Mouse (Mus musculus): ENCODE measurements at regions not wholly inside any gene's neighbourhood (a gene's known extent, or its start where the extent isn't known, plus 50 kb on each side); places are given as distances from the start of the nearest gene placed in this dataset.

DNA sequence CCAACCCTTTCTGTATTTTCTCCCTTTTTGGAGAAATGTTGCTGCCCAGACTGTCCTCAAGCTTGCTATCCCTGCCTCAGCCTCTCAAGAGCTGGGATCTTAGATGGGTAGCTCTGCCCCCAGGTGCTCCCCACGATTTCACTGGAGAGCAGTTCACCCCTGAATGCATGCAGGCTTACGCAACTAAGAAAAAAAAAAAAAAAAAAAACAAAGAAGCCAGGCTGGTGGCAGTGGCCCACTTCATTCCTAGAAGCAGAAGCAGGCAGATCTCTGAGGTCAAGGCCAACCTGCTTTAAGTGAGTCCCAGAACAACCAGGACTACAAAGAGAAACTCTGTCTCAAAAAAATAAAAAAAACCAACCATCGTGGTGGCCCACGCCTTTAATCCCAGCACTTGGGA, 51.2 kb upstream of the Fbxo11 start:
- Histone ChIP-seq H3K4me1 (replicated peaks) (no peaks in the 10 kb centered on the region), H3K27me3 (no peaks in the 10 kb centered on the region), H3K9ac (replicated peaks) (no peak overlapping the region), H3K27ac (no peak overlapping the region), H3K9me3 (no peaks in the 10 kb centered on the region), H3K4me2 (replicated peaks) (no peak overlapping the region), H3K4me3 (replicated peaks) (no peak overlapping the region), H3K36me3 (no peaks in the 10 kb centered on the region)
- ATAC-seq, result no peak
- WGBS, result 94% methylated on average over 4 of the region's 4 CpGs

DNA sequence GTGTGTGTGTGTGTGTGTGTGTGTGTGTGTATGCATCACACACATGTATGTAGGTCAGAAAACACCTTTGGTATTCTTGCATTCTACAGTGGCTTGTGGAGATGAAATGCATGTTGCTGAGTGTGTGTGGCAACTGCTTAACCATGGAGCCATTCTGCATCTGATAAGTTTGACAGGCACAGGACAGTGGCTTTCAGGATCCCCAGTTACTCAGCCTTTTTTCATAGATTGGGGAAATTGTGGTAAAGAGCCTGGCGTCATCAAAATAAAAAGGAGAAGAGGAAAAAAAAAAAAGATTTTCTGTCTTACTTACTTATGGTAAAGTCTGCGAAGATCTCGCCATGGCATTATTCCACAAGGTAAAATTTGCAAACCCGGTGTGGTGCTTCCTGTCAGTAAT, 53.6 kb upstream of the Fbxo11 start:
- Histone ChIP-seq H3K9me3 (no peaks in the 10 kb centered on the region), H3K4me3 (replicated peaks) (no peak overlapping the region), H3K27me3 (no peaks in the 10 kb centered on the region), H3K4me2 (replicated peaks) (no peak overlapping the region), H3K9ac (replicated peaks) (no peak overlapping the region), H3K4me1 (replicated peaks) (no peaks in the 10 kb centered on the region), H3K36me3 (no peaks in the 10 kb centered on the region), H3K27ac (no peak overlapping the region)
- no peak for ATAC-seq
- 97% methylated on average over 4 of the region's 4 CpGs for WGBS

DNA sequence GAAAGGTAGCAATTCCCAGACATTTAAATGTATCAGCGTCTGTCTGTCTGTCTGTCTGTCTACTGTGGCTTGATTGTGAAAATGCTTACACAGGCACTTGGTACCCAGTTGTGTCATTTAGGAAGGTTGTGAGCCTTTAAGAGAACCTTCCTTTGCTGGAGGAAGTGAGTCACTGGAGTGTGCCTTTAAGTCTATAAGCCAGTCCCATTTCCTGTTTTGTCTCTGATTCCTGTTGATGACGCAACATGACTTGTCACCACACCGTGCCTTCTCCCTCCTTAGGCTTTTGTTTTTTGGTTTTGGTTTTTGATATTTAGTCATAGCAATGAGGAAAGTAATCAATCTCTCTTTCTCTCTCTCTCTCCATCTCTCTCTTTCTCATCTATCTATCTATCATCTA, 58.6 kb upstream of the Fbxo11 start:
- H3K27ac ChIP-seq, result no peak overlapping the region
- no peak overlapping the region for H3K4me3 ChIP-seq (replicated peaks)
- no peak overlapping the region for H3K9ac ChIP-seq (replicated peaks)
- no peaks in the 10 kb centered on the region for H3K36me3 ChIP-seq
- H3K9me3 ChIP-seq, result no peaks in the 10 kb centered on the region
- H3K4me2 ChIP-seq (replicated peaks), result no peak overlapping the region
- ATAC-seq, result no peak
- no peaks in the 10 kb centered on the region for H3K4me1 ChIP-seq (replicated peaks)
- no peaks in the 10 kb centered on the region for H3K27me3 ChIP-seq
- 97% methylated on average over 3 of the region's 3 CpGs for WGBS

DNA sequence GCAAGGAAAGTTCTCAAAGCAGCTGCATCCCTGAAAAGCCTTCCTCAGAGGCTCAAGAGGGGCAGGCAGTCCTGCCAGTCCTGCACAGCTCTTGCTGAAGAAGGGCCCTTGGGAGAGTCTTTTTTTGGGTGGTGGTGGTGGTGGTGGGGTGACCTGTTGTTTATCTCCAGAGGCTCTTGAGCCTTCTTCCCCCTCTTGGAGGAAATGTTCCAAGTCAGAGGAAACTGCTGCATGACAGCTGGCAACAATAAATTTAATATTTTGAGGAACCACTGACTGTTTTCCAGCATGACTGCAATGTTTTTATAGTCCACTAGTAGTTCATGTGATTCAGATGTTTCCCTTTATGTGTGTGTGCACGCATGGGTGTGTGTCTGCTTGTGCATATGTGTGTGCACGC, 62.0 kb upstream of the Fbxo11 start:
- Histone ChIP-seq H3K27ac (no peak overlapping the region), H3K4me2 (replicated peaks) (no peak overlapping the region), H3K36me3 (no peaks in the 10 kb centered on the region), H3K9me3 (no peaks in the 10 kb centered on the region), H3K27me3 (no peaks in the 10 kb centered on the region), H3K4me3 (replicated peaks) (no peak overlapping the region), H3K9ac (replicated peaks) (no peak overlapping the region), H3K4me1 (replicated peaks) (no peaks in the 10 kb centered on the region)
- no peak for ATAC-seq
- WGBS, result 88% methylated on average over 2 of the region's 2 CpGs

DNA sequence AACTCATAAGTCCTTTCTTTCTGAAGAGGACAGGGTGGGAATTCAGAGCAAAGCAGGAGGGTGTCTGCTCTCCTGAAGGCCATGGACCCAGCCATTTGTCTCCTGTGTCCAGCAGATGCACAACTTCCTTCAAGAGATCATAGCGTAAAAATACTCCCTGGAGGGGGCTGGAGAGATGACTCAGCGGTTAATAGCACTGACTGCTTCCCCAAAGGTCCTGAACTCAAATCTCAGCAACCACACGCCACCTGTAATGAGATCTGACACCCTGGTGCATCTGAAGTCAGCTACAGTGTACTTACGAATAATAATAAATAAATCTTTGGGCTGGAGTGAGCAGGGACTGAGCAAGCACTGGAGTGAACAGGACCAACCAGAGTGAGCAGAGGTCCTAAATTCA, 66.2 kb upstream of the Fbxo11 start:
- Histone ChIP-seq H3K9ac (replicated peaks) (no peak overlapping the region), H3K4me3 (replicated peaks) (no peak overlapping the region), H3K27me3 (no peaks in the 10 kb centered on the region), H3K9me3 (no peaks in the 10 kb centered on the region), H3K27ac (no peak overlapping the region), H3K36me3 (no peaks in the 10 kb centered on the region), H3K4me1 (replicated peaks) (no peaks in the 10 kb centered on the region), H3K4me2 (replicated peaks) (no peak overlapping the region)
- ATAC-seq, result no peak
- WGBS, result 88% methylated on average over 4 of the region's 4 CpGs

DNA sequence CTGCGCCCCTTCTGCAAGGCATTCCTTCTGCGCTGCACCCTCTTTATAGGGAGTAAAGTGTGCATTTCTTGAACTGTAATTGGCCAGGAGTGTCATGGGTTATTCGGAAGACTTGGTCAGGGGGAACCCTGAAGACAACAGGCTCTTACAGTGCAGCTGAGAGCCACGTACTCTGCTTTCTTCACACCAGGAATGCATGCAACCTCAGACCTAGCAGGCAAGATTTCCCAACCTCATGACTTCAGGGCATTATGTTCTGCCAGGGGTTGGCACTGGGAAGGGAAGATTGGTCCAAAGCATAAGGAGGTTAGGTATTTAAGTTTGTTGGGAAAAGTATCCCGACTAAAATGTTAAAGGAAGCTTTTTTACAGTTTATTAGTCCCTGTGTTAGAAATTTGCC, 66.9 kb upstream of the Fbxo11 start:
- Histone ChIP-seq H3K36me3 (no peaks in the 10 kb centered on the region), H3K27me3 (no peaks in the 10 kb centered on the region), H3K27ac (no peak overlapping the region), H3K4me3 (replicated peaks) (no peak overlapping the region), H3K9me3 (no peaks in the 10 kb centered on the region), H3K9ac (replicated peaks) (no peak overlapping the region), H3K4me1 (replicated peaks) (no peaks in the 10 kb centered on the region), H3K4me2 (replicated peaks) (no peak overlapping the region)
- 88% methylated on average over 5 of the region's 5 CpGs for WGBS
- no peak for ATAC-seq

DNA sequence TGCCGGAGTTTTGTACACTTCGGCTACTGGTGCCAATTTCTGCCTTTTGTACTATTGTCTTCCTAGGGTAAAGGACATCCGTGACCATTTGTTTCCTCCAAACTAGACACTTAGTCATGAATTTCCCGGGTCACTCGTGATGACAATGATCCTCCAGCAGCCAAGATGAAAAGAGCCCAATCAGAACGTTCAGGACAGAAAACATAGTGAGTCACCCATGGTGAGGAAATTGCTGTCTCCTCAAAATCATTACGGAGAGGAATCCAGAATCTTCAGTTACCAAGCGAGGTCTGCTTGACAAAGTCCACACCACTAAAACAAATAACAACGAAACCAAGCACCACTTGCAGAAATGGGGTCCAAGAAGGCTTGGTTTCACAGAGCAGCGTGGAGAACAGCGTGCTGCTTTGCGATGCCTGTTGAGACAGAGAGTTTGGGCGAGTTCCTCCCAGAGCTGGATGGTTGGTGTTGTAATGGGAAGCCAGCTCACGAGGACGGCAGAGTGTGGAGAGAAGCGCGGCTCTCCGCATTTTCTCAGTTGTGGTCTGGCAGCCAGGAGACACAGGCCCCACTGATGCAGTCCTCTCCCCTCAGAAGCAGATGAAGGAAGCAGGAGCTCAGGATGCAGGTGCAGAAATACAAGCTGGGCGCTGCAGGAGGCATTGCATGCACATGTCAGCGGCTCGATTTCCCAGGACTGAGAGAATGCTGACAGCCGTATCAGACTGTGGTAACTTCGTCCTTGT, 67.7 kb upstream of the Fbxo11 start:
- Histone ChIP-seq H3K4me3 (replicated peaks) (no peak overlapping the region), H3K27me3 (no peaks in the 10 kb centered on the region), H3K27ac (no peak overlapping the region), H3K4me1 (replicated peaks) (no peaks in the 10 kb centered on the region), H3K9ac (replicated peaks) (no peak overlapping the region), H3K4me2 (replicated peaks) (no peak overlapping the region), H3K9me3 (no peaks in the 10 kb centered on the region), H3K36me3 (no peaks in the 10 kb centered on the region)
- no peak for ATAC-seq
- 74% methylated on average over 23 of the region's 23 CpGs for WGBS

DNA sequence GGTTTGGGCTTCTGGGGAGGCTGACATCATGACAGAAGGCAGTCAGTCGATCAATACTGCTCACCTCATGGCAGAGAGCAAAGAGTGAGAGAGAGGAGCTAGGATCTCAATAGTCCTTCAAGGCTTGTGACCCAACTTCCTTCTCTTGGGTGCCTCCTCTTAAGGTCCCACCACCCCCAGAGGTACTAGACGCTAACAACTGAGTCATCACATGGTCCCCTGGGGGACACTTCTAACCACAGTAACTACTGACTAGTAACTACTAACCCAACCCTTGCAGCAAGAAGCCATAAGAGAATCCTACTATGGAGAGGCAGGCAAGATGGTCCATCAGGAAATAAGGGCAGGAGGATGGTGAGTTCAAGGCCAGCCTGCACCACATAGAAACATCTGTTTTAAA, 69.5 kb upstream of the Fbxo11 start:
- no peaks in the 10 kb centered on the region for H3K27me3 ChIP-seq
- H3K9me3 ChIP-seq, result no peaks in the 10 kb centered on the region
- no peak overlapping the region for H3K4me3 ChIP-seq (replicated peaks)
- no peak overlapping the region for H3K9ac ChIP-seq (replicated peaks)
- no peaks in the 10 kb centered on the region for H3K36me3 ChIP-seq
- H3K27ac ChIP-seq, result no peak overlapping the region
- H3K4me1 ChIP-seq (replicated peaks), result no peaks in the 10 kb centered on the region
- 78% methylated on average over 2 of the region's 2 CpGs for WGBS
- no peak for ATAC-seq
- H3K4me2 ChIP-seq (replicated peaks), result no peak overlapping the region

DNA sequence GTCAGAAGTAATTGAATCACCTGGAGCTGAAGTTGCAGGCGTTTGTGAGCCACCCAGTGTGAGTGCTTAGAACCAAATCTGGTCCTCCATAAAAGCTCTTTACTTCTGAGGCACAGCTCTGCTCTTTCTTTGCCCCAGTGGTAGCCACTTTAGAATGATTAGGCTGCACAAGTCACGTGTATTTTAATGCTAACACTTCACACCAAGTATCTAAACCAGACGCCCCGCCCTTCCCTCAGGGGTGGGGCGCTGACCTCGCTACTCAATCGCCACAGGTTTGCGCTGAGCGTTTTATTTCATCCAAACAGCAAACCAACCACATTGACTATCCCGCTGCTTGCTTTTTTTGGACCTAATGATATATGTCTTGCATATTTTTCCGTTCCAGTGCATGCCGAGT, 76.4 kb upstream of the Fbxo11 start:
- 44% methylated on average over 12 of the region's 12 CpGs for WGBS
- Histone ChIP-seq H3K36me3 (no peaks in the 10 kb centered on the region), H3K9me3 (no peaks in the 10 kb centered on the region), H3K27me3 (no peaks in the 10 kb centered on the region), H3K9ac (replicated peaks) (no peak overlapping the region), H3K27ac (no peak overlapping the region), H3K4me2 (replicated peaks) (no peak overlapping the region), H3K4me1 (replicated peaks) (no peaks in the 10 kb centered on the region), H3K4me3 (replicated peaks) (no peak overlapping the region)
- no peak for ATAC-seq

DNA sequence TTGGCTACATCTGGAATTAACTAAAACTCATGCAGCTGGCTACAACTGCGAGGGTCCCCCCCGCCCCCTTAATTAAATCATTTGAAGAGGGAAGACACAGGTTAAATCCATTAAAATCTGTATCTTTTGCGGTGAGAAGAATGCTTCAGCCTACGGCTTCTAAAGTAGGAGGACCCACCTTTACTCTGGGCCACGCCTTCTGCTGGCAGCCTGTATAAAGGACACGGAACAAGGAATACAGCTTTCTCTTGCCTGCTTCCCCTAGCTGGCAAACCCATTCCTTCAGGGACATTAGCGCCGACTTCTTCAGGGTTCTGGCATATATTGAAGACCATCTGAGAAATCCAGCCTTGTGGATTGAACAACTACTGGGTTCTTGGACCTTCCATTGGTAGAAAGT, 76.9 kb upstream of the Fbxo11 start:
- WGBS, result 52% methylated on average over 8 of the region's 8 CpGs
- ATAC-seq, result no peak
- Histone ChIP-seq H3K27ac (no peak overlapping the region), H3K9ac (replicated peaks) (no peak overlapping the region), H3K9me3 (no peaks in the 10 kb centered on the region), H3K27me3 (no peaks in the 10 kb centered on the region), H3K4me2 (replicated peaks) (no peak overlapping the region), H3K4me1 (replicated peaks) (no peaks in the 10 kb centered on the region), H3K36me3 (no peaks in the 10 kb centered on the region), H3K4me3 (replicated peaks) (no peak overlapping the region)

DNA sequence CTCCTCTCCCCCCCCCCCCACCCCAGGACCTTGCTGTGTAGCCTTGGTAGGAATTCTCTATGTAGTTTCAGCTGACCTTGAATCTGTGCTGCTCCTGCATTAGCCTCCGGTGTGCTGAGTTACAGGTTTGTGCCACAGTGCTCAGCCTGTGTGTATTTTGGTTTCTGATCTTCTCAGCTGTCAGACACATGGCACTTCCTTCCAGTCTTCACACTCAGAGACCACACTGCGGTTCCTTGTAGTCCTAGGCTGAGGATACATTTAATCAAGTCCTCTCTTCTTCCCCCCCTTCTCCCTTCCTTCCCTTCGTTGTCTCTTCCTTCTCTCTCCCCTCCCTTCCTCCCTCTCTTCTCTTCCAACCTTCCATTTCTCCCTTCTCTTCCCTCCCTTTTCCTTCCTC, 77.7 kb upstream of the Fbxo11 start:
- no peak overlapping the region for H3K4me2 ChIP-seq (replicated peaks)
- WGBS, result 87% methylated on average over 3 of the region's 3 CpGs
- no peak for ATAC-seq
- no peak overlapping the region for H3K4me3 ChIP-seq (replicated peaks)
- H3K9me3 ChIP-seq, result no peaks in the 10 kb centered on the region
- H3K27ac ChIP-seq, result no peak overlapping the region
- H3K36me3 ChIP-seq, result no peaks in the 10 kb centered on the region
- no peaks in the 10 kb centered on the region for H3K27me3 ChIP-seq
- H3K9ac ChIP-seq (replicated peaks), result no peak overlapping the region
- H3K4me1 ChIP-seq (replicated peaks), result no peaks in the 10 kb centered on the region

DNA sequence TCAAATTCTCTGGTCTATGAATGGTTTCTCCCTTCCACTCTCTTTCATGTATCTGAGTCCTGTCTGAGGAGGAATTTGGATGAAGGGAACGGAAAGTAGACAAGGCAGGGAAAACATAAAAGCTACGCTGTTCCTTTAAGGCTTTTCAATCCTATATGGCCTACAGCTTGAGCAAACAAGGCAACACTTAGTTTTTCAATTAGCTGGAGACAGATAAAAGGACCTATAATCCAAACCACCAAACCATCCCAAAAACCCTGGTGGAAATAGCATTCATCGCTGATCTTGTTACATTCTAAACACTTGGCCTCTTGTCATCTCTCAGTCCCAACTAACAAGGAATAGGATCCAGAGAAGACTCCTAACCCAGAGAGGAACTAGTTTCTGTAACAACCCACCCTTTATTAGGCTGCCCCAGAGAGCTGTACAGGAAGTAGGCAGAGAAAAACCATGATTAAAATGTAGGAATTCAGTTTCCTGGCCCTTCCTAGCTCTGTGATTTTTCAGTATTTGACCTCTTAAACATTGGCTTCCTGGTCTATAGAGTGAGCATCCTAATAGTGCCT, 78.4 kb upstream of the Fbxo11 start:
- WGBS, result 77% methylated on average over 3 of the region's 3 CpGs
- no peak overlapping the region for H3K4me3 ChIP-seq (replicated peaks)
- H3K27ac ChIP-seq, result no peak overlapping the region
- no peaks in the 10 kb centered on the region for H3K9me3 ChIP-seq
- no peaks in the 10 kb centered on the region for H3K36me3 ChIP-seq
- no peaks in the 10 kb centered on the region for H3K4me1 ChIP-seq (replicated peaks)
- H3K4me2 ChIP-seq (replicated peaks), result no peak overlapping the region
- ATAC-seq, result no peak
- H3K27me3 ChIP-seq, result no peaks in the 10 kb centered on the region
- H3K9ac ChIP-seq (replicated peaks), result no peak overlapping the region

DNA sequence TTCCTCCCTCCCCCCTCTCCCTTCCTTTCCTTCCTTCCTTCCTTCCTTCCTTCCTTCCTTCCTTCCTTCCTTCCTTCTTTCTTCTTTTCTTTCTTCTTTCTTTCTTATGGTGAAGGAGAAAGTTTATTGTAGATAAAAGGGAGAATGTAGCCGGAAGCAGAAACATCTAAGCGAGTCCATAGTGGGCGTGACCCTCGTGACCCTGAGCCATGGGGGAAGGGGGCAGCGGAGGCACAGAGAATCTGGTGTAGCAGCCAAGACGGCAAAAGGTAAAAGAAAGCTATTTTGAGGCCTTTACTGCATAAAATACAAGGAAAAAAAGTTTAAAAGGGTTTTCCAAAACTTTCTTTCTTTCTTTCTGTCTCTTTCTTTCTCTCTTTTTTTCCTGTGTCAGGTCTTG, 93.5 kb upstream of the Fbxo11 start:
- WGBS, result 14% methylated on average over 6 of the region's 6 CpGs
- no peaks in the 10 kb centered on the region; the same call in 1 of the 2 replicates for H3K27me3 ChIP-seq
- H3K4me1 ChIP-seq (replicated peaks), result peaks cover 21% of the 10 kb centered on the region
- H3K4me3 ChIP-seq (replicated peaks), result no peak overlapping the region
- H3K27ac ChIP-seq, result no peak overlapping the region
- H3K36me3 ChIP-seq, result no peaks in the 10 kb centered on the region
- no peak for ATAC-seq
- peak overlapping the region; percentile 45; the same call in 1 of the 2 replicates for H3K4me2 ChIP-seq (replicated peaks)
- no peaks in the 10 kb centered on the region for H3K9me3 ChIP-seq
- H3K9ac ChIP-seq (replicated peaks), result no peak overlapping the region
